Mouse (Mus musculus): ENCODE data around the gene Stkld1. TPM values are rescaled to one million over a fixed set of nuclear protein-coding genes. Genes with fewer than 3 reads are reported as not detected.

The Stkld1 gene
- polyA plus RNA-seq, 1 experiment = 0.03 TPM

DNA sequence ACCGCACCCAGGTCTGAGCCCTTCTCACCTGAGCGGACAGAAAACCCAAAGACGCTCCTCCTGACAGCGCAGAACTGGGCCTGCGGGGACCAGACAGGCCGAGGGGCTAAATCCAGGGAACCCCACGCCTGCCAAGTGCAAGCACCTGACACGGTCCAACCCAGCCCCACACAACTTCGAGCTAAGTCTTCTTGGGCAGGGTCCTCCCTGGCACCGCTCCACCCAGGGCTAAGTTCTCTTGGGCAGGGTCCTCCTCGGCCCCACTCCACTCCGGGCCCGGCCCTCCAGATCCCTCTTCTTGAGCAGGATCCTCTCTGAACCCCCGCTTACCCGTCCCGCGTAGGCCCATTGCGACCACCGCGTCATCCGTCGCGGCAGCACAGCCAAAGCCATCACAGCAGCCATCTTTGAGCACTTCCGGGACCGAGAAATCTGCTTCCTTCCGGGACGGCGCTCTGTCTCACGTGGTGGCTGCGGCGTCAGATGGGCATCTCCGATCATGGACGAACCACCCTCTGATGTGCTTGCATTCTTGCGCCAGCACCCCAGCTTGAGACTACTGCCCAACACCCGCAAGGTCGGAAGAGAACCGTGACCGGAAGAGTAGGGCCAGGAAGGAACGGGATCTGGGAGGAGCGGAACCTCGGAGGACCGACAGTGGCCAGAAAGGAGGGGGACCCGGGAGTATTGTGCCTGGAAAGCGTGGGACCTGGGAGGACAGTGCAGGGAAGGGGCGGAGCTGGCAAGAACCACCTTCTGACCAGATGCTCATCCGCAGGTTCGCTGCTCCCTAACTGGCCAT is 17.7 kb upstream of the Stkld1 start, which contains the start of the genes Surf2 and Surf1:
TSS of gene Surf2 (plus strand) at position 441 of the 802 bp plus-strand sequence.
TSS of gene Surf1 (minus strand) at position 604 of the 802 bp plus-strand sequence.
- Histone ChIP-seq H3K9me3 (no peaks in the 10 kb centered on the region), H3K4me3 (replicated peaks) (peak within 1 kb of the TSS; percentile 99), H3K36me3 (replicated peaks; ENCODE audit: low read length) (peaks cover 78% of the 10 kb centered on the region), H3K4me1 (peaks cover 90% of the 10 kb centered on the region), H3K27me3 (replicated peaks) (no peaks in the 10 kb centered on the region)
- TF ChIP-seq FLI1 (IDR thresholded peaks at IDR 0.05; ENCODE audit: low read length) (peak; percentile 51; the same call in 1 of the 2 replicates), GATA1 (IDR thresholded peaks at IDR 0.05; ENCODE audit: borderline replicate concordance, low read length) (no peak)

DNA sequence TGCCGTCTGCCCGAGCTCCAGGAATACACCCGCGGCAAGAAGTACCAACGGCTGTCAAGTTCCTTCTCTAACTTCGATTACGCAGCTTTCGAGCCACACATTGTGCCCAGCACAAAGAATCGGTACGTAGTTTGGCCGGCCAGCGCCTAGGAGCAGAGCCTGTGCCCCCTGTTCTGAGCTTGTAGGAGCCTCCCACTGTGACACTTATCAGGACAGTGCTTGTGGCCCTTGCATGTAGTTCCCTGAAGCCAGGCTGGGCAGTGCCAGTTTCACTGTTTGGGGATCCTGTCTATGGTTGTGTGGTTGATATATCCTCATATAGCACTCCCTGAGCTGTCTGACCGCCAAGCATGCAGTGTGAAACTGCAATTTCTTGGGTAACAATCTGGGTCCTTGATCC is 17.1 kb upstream of the Stkld1 start:
- TF ChIP-seq FLI1 (IDR thresholded peaks at IDR 0.05; ENCODE audit: low read length) (no peak), GATA1 (IDR thresholded peaks at IDR 0.05; ENCODE audit: borderline replicate concordance, low read length) (no peak)
- Histone ChIP-seq H3K36me3 (replicated peaks; ENCODE audit: low read length) (peaks cover 78% of the 10 kb centered on the region), H3K4me3 (replicated peaks) (peak overlapping the region; percentile 99), H3K27me3 (replicated peaks) (no peaks in the 10 kb centered on the region), H3K9me3 (no peaks in the 10 kb centered on the region), H3K4me1 (peaks cover 87% of the 10 kb centered on the region)

DNA sequence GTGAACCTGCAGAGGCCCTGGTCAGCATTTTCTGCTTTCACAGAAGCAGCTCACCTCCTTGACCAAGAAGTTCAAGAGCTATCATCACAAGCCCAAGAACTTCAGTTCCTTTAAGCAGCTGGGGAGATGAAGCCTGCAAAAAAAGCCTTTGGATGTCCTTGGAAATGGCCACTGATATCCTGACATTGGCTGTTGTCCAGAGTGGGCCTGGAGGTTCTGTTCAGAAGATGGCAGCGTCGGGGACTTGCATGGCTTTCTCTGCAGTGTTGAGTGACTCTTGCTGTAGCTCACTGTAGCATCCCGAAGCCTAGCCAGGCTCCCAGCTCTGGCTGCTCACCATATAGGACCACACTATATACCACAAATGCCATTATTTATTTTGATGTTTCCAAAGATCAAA is 14.2 kb upstream of the Stkld1 start:
- H3K4me3 ChIP-seq (replicated peaks) = no peak overlapping the region
- no peaks in the 10 kb centered on the region for H3K9me3 ChIP-seq
- TF ChIP-seq GATA1 (IDR thresholded peaks at IDR 0.05; ENCODE audit: borderline replicate concordance, low read length) = no peak
- no peak for TF ChIP-seq FLI1 (IDR thresholded peaks at IDR 0.05; ENCODE audit: low read length)
- H3K4me1 ChIP-seq = peaks cover 62% of the 10 kb centered on the region
- no peaks in the 10 kb centered on the region for H3K27me3 ChIP-seq (replicated peaks)
- H3K36me3 ChIP-seq (replicated peaks; ENCODE audit: low read length) = peaks cover 78% of the 10 kb centered on the region

DNA sequence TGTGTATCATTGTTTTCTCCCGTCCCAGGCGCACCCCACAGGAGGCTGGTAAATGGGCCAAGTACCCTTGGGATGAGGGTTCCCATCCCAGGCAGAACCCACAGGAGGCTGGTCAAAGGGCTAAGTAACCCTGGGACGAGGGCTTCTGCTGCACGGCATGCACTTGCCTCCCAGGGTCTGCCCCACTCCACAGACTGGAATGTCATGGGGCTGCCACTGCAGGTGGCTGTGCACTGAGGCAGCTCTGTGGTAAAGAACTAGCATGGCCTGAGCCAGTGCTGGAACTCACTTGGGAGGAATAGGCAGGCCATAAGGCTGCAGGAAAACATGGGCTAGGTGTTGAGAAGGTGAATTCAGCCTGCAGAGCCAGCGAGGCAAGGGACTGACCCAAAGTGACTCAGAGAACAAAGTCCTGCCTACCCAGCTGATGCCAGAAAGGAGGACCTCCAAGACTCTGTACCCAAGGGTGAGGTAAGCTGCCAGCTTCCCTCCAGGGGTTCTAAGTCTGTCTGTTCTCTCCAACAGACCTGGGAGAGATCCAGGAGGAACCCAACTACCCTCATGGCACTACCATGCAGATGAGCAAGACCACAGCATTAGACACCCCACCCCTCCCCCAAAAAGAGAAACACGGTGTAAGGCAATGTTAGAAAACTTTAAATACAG is 13.5 kb upstream of the Stkld1 start:
- Histone ChIP-seq H3K27me3 (replicated peaks) (no peaks in the 10 kb centered on the region), H3K9me3 (no peaks in the 10 kb centered on the region), H3K36me3 (replicated peaks; ENCODE audit: low read length) (peaks cover 83% of the 10 kb centered on the region), H3K4me1 (peaks cover 62% of the 10 kb centered on the region), H3K4me3 (replicated peaks) (no peak overlapping the region)
- TF ChIP-seq FLI1 (IDR thresholded peaks at IDR 0.05; ENCODE audit: low read length) (no peak), GATA1 (IDR thresholded peaks at IDR 0.05; ENCODE audit: borderline replicate concordance, low read length) (no peak)

DNA sequence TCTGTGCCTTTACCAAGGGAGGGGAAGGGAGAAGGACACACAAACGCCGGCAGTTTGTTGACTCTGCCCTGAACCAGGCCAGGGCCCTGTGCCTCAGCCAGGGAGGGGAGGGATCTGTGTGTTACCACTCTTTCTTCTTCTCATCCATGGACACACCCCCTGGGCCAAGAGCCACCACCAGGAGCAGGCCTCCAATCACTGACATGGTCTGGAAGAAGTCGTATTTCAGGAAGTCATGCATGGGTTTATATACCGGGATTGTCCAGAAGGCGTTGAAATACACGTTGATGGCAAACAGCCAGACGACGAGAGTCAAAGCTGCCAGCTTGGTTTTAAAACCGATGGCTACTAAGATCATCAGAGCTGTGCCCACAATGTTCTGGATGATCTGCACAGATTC is 12.1 kb upstream of the Stkld1 start:
- H3K36me3 ChIP-seq (replicated peaks; ENCODE audit: low read length) = peaks cover 97% of the 10 kb centered on the region
- H3K4me3 ChIP-seq (replicated peaks) = no peak overlapping the region
- no peaks in the 10 kb centered on the region for H3K9me3 ChIP-seq
- peaks cover 55% of the 10 kb centered on the region for H3K4me1 ChIP-seq
- no peaks in the 10 kb centered on the region for H3K27me3 ChIP-seq (replicated peaks)
- TF ChIP-seq GATA1 (IDR thresholded peaks at IDR 0.05; ENCODE audit: borderline replicate concordance, low read length) (no peak), FLI1 (IDR thresholded peaks at IDR 0.05; ENCODE audit: low read length) (no peak)

DNA sequence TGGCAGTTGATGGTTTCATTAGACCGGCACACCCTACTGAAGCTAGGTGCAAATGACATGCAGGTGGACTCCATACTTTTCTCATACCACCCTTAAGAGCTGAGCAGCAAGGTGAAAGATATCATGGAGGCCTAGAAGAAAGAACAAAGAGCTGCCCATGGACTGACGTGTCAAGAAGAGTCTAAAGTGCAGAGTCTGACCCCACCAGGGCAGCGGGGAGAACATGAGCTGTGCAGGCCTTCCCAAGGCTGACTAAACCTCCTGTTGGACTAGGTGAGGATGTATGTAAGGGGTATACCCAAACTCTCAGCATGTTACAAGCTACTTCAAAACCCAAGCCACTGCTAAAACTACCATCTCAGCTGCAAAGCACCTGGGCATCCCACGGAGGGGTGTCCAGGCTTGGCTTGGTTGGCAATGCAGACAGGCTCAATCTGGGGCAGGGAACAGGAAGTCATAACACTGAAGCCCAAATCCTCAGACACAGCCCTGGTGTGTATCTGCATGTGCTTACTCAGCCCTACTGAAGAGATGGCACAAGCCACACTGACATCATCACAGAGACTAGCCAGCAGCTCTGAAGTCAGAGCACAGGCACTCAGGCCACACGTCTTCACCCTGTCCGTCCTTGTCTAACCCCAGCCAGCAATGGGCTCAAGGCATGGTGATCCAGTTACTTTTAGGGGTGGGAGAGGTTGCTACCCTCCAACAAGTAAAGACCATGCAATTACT is 5.9 kb upstream of the Stkld1 start:
- H3K9me3 ChIP-seq = no peaks in the 10 kb centered on the region
- no peak for TF ChIP-seq FLI1 (IDR thresholded peaks at IDR 0.05; ENCODE audit: low read length)
- no peak for TF ChIP-seq GATA1 (IDR thresholded peaks at IDR 0.05; ENCODE audit: borderline replicate concordance, low read length)
- no peaks in the 10 kb centered on the region for H3K27me3 ChIP-seq (replicated peaks)
- H3K4me3 ChIP-seq (replicated peaks) = peak overlapping the region; percentile 71
- peaks cover 72% of the 10 kb centered on the region for H3K4me1 ChIP-seq
- H3K36me3 ChIP-seq (replicated peaks; ENCODE audit: low read length) = peaks cover 89% of the 10 kb centered on the region

DNA sequence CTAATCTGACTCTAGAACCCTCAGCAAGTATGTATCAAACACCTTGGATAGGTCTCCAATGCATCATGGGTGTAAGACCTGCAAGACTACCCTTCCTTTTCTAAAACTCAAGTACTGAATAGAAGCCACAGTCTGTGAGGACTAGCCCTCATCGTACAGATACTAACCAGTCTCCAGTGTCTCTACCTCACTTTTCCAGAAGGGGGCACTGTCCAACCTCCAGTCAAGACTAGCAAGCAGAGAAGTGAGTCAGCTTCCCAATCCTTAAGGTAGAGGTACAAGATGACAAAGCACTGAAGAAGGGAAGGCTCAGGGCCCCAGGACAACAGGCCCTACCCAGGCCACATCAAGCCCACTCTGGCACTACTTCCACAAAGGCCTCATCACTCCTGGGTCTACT is 3.5 kb upstream of the Stkld1 start:
- no peak for TF ChIP-seq GATA1 (IDR thresholded peaks at IDR 0.05; ENCODE audit: borderline replicate concordance, low read length)
- no peak for TF ChIP-seq FLI1 (IDR thresholded peaks at IDR 0.05; ENCODE audit: low read length)
- Histone ChIP-seq H3K4me1 (peaks cover 84% of the 10 kb centered on the region), H3K4me3 (replicated peaks) (peak overlapping the region; percentile 62), H3K36me3 (replicated peaks; ENCODE audit: low read length) (peaks cover 64% of the 10 kb centered on the region), H3K27me3 (replicated peaks) (no peaks in the 10 kb centered on the region), H3K9me3 (no peaks in the 10 kb centered on the region)

DNA sequence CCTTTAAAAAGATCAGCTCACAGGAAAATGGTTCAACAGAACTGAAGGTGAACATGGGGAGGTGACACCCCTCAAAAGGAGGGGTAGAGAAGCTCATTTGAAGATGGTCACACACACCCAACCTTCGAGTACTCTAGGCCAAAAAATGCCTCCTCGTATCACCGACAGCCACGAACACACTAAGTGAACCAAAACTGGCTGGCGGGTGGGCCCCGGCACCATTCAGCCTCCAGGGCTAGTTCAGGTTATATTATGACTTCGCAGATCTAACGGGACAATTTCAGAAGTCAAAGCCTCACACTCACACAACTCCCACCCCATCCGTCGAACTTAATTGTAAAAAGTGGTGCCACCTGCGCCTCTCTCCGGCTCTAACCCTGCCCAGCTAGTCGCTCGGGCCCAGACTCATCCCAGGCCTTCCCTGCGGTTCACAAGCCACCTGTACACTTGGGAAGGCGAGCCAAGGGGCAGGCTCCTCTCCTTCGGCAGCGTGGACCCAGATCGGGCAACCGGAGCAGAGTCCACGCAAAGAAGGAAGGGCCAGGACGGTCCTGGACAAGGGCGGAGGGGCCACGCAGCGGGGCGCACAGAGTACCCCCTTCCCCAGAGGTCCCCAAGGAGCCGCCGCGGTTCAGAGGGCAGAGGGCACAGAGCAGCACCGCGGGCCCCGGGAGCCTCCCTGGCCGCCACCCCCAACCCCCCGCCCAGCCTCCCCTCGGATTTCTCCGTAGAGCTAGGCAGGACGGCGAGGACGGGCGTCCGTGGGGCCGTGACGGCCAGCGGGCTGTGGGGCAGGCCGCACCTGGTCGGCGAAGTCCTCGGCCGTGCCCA is 1.2 kb upstream of the Stkld1 start:
- TF ChIP-seq GATA1 (IDR thresholded peaks at IDR 0.05; ENCODE audit: borderline replicate concordance, low read length) (no peak), FLI1 (IDR thresholded peaks at IDR 0.05; ENCODE audit: low read length) (no peak)
- H3K9me3 ChIP-seq = no peaks in the 10 kb centered on the region
- H3K4me3 ChIP-seq (replicated peaks) = peak overlapping the region; percentile 100
- no peaks in the 10 kb centered on the region for H3K27me3 ChIP-seq (replicated peaks)
- H3K4me1 ChIP-seq = peaks cover 85% of the 10 kb centered on the region
- H3K36me3 ChIP-seq (replicated peaks; ENCODE audit: low read length) = peaks cover 41% of the 10 kb centered on the region

DNA sequence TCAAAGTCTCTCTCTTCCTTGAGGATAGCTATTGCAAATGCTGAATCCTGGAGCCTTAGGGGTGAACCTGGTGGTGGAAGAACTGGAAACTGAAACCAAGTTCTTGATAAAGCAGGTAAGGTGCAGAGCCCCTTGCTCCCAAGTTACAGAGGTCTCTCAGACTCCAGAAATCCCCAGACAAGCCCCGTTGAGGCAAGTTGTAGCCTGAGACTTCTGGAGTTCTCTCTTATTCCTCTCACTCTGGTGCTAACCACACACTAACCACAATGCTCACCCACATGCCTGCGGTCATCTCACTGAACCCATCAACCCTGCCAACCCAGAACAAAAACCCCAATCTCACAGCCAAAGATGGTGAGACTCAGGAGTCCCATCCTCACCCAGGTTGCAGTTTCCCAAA is 1.4 kb downstream of the Stkld1 start:
- no peaks in the 10 kb centered on the region for H3K27me3 ChIP-seq (replicated peaks)
- H3K4me1 ChIP-seq = peaks cover 70% of the 10 kb centered on the region
- peaks cover 16% of the 10 kb centered on the region for H3K36me3 ChIP-seq (replicated peaks; ENCODE audit: low read length)

More for the DNA sequence above, 1.4 kb downstream of the Stkld1 start:
- H3K9me3 ChIP-seq = no peaks in the 10 kb centered on the region
- H3K4me3 ChIP-seq (replicated peaks) = peak overlapping the region; percentile 18
- TF ChIP-seq FLI1 (IDR thresholded peaks at IDR 0.05; ENCODE audit: low read length) (no peak), GATA1 (IDR thresholded peaks at IDR 0.05; ENCODE audit: borderline replicate concordance, low read length) (no peak)

Measured in megakaryocyte, embryonic 14.5 days (primary cell).